Mouse (Mus musculus): ENCODE data around the gene Ints4.
A peak's percentile ranks its signal among the peaks of the same experiment; 100 is the strongest.

DNA sequence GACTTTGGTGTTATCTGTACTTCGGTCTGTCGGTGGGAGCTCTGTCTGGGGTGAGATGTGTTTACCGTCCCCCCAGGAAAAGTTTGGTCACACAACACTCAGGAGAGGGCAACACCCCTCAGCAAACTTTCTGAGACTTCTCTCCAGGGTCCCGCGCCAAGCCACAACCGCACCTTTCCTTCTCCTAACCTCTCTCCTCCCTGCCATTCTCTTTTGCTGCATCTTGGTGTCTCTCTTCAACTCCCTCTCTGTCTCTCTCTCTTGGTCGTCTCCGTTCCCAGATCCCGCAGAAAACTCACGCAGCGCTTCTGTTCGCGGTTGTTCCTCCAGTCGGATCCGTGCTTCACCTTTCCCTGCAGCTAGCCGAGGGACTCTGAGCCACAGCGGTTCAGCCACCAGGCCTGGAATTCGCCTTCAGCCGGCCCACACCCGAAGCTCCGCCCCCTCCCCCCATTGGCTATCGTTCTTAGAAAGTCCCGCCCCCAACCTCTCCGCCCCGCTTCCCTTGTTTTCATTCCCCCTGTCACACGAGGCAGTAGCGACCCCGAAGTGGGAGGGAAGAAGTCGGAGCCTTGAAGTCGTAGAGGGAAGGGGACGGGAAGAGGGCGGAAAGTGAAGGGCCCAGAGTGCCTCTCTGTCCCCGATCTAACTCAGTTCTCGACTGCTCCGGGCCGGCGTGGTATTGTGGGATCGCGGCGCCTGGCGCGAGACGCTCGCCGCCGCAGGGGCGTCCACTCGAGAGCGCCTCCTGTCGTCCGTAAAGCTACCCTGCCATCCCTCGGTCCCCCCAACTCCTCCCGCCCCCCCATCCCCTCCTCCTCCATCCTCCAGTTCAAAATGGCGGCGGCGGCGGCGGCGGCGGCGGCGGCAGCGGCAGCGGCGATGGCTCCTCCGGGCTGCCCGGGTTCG is 98.6 kb downstream of the Ints4 start, which contains the start of the genes Aamdc and Rsf1:
- TF ChIP-seq CHD2 (IDR thresholded peaks at IDR 0.05; ENCODE audit: low read depth, low read length), result no peak
- TF ChIP-seq HCFC1 (IDR thresholded peaks at IDR 0.05; ENCODE audit: borderline replicate concordance, insufficient read depth, low read length), result peak; percentile 71; the same call in 1 of the 2 replicates
